Mouse (Mus musculus): Measurements from ENCODE around the gene Aplf. TPM values are rescaled to one million over a fixed set of nuclear protein-coding genes. Genes with fewer than 3 reads are reported as not detected.

The Aplf gene
- polyA plus RNA-seq, 1 experiment, result 5.8 TPM

- H3K36me3 ChIP-seq (ENCODE audit: control insufficient read depth, insufficient read depth), result no peaks in the 10 kb centered on the region
- no peaks in the 10 kb centered on the region for H3K27me3 ChIP-seq (ENCODE audit: control insufficient read depth, insufficient read depth, insufficient read length)
- H3K79me3 ChIP-seq (ENCODE audit: low read depth), result no peaks in the 10 kb centered on the region
- H3K4me3 ChIP-seq (ENCODE audit: insufficient read depth, poor library complexity, severe bottlenecking), result no peak overlapping the region
- no peak overlapping the region for H3ac ChIP-seq (ENCODE audit: control insufficient read depth, insufficient read length, low read depth)
- H3K79me2 ChIP-seq (ENCODE audit: control insufficient read depth, insufficient read depth), result no peaks in the 10 kb centered on the region
- no peak for TF ChIP-seq MYOG (IDR thresholded peaks at IDR 0.05; ENCODE audit: control insufficient read depth, extremely low read depth, insufficient read length)
- TF ChIP-seq MAX (IDR thresholded peaks at IDR 0.05), result no peak
- TF ChIP-seq CEBPB (IDR thresholded peaks at IDR 0.05; ENCODE audit: low read depth), result no peak
- no peak for TF ChIP-seq FOSL1 (IDR thresholded peaks at IDR 0.05; ENCODE audit: insufficient read depth, low read length, poor library complexity, severe bottlenecking)
- TF ChIP-seq MYOD1 (IDR thresholded peaks at IDR 0.05; ENCODE audit: control insufficient read depth, insufficient read length, low read depth), result no peak
- no peak for TF ChIP-seq USF1 (IDR thresholded peaks at IDR 0.05; ENCODE audit: low read depth)
- no peak for TF ChIP-seq CTCF (IDR thresholded peaks at IDR 0.05; ENCODE audit: control insufficient read depth, insufficient read depth, insufficient read length)
Observed at GRCm38 (mm10) chr6:87581071-87581470, 90.9 kb downstream of the Aplf start.

Other genes with a start within 250 kb of the Aplf start
- gene Bmp10, start 243.2 kb downstream of the Aplf start, polyA plus RNA-seq (2012; fragmentation: generic; extraction: Trizol), result not detected
- not detected for gene Arhgap25, start 138.9 kb downstream of the Aplf start, polyA plus RNA-seq (2012; fragmentation: generic; extraction: Trizol)
- gene Prokr1, start 81.5 kb downstream of the Aplf start, polyA plus RNA-seq (2012; fragmentation: generic; extraction: Trizol), result 0.36 TPM
- gene Efcc1, start 58.7 kb upstream of the Aplf start, polyA plus RNA-seq (2012; fragmentation: generic; extraction: Trizol), result 0.05 TPM
- gene Gp9, start 105.9 kb upstream of the Aplf start, polyA plus RNA-seq (2012; fragmentation: generic; extraction: Trizol), result not detected
- gene Rab43, start 140.0 kb upstream of the Aplf start, polyA plus RNA-seq (2012; fragmentation: generic; extraction: Trizol), result 8.3 TPM
- 2.3 TPM for gene Gm45140, start 163.6 kb upstream of the Aplf start, polyA plus RNA-seq (2012; fragmentation: generic; extraction: Trizol)
- gene Isy1, start 166.6 kb upstream of the Aplf start, polyA plus RNA-seq (2012; fragmentation: generic; extraction: Trizol), result 44.4 TPM
- 353 TPM for gene Cnbp, start 178.9 kb upstream of the Aplf start, polyA plus RNA-seq (2012; fragmentation: generic; extraction: Trizol)
- 115 TPM for gene Copg1, start 215.6 kb upstream of the Aplf start, polyA plus RNA-seq (2012; fragmentation: generic; extraction: Trizol)
- 43.5 TPM for gene Hmces, start 241.7 kb upstream of the Aplf start, polyA plus RNA-seq (2012; fragmentation: generic; extraction: Trizol)